Mouse (Mus musculus) limb, embryonic 14.5 days (tissue): Measurements from ENCODE around the gene Chrm5. TPM values are rescaled to one million over a fixed set of nuclear protein-coding genes. Genes with fewer than 3 reads are reported as not detected.

Source experiments
- ATAC-seq: fragments of 200-750 bp; cut with Nextera tagmentation; 2 replicates; pipeline ENCODE4 v1.8.0; 2017; ENCODE audit warnings: low read depth, moderate number of reproducible peaks, moderate TSS enrichment; ENCODE audit not compliant: low FRiP score
- DNase-seq: peaks from one replicate; pipeline ENCODE4 v3.0.0-alpha.2; 2015; ENCODE audit warnings: low spot score
- H3K27ac ChIP-seq: fragments of 300-500 bp; sonication (generic); replicated peaks from 2 replicates; pipeline ENCODE4 v1.5.1; 2014; ENCODE audit warnings: low read depth, mild to moderate bottlenecking, low read length, moderate library complexity, mixed read lengths
- H3K27me3 ChIP-seq: fragments of 300-500 bp; sonication (generic); 2 replicates; pipeline ENCODE4 v1.6.1; 2014; ENCODE audit warnings: low read length, mixed read lengths; ENCODE audit not compliant: control insufficient read depth, insufficient read depth
- H3K36me3 ChIP-seq: fragments of 300-500 bp; sonication (generic); 2 replicates; pipeline ENCODE4 v1.6.1; 2014; ENCODE audit warnings: mild to moderate bottlenecking, low read length, moderate library complexity, mixed read lengths; ENCODE audit not compliant: control insufficient read depth, insufficient read depth
- H3K4me1 ChIP-seq: fragments of 300-500 bp; sonication (generic); 2 replicates; pipeline ENCODE4 v1.6.1; 2014; ENCODE audit warnings: antibody characterized with exemption, low read length, mixed read lengths; ENCODE audit not compliant: control insufficient read depth, insufficient read depth
- H3K4me2 ChIP-seq: fragments of 300-500 bp; sonication (generic); replicated peaks from 2 replicates; pipeline ENCODE4 v1.6.1; 2014; ENCODE audit warnings: low read depth, mild to moderate bottlenecking, low read length, moderate library complexity; ENCODE audit not compliant: severe bottlenecking
- H3K4me3 ChIP-seq: fragments of 300-500 bp; sonication (generic); replicated peaks from 2 replicates; pipeline ENCODE4 v1.5.1; 2014; ENCODE audit warnings: low read length
- H3K9ac ChIP-seq: fragments of 300-500 bp; sonication (generic); 2 replicates; pipeline ENCODE4 v1.6.1; 2014; ENCODE audit warnings: mild to moderate bottlenecking, low read depth, low read length, moderate library complexity; ENCODE audit not compliant: severe bottlenecking
- H3K9me3 ChIP-seq: fragments of 300-500 bp; sonication (generic); 2 replicates; pipeline ENCODE4 v1.6.1; 2016; ENCODE audit warnings: low read length; ENCODE audit not compliant: control insufficient read depth
- POLR2A ChIP-seq: fragments of 200-500 bp; IDR thresholded peaks from 2 replicates; pipeline ENCODE4 v1.8.0; 2012; ENCODE audit warnings: inconsistent platforms, mild to moderate bottlenecking, moderate library complexity, borderline replicate concordance; ENCODE audit not compliant: insufficient read depth, insufficient read length; ENCODE audit errors: extremely low read depth
- WGBS: fragments of 180-500 bp; shearing (Covaris S2); extraction: QIAGEN DNeasy Blood & Tissue Kit; methylation state at CpG from one replicate; pipeline ENCODE4 v1.1.7; 2014; 5-methylcytosine and 5-hydroxymethylcytosine counted together
- polyA plus RNA-seq, 2 experiments: library from polyadenylated mRNA; depleted of rRNA in 1 of 2; stranded (reverse) in 1 of 2; unstranded in 1 of 2; fragments of >200 nt; fragmentation: Nextera tagmentation in 1 of 2; extraction: Ambion mirVana in 1 of 2; gene quantifications; 2 replicates each; pipeline versions ENCODE4 v1.2.1 to v1.2.3; 2012 to 2014

Chrm5 gene
- polyA plus RNA-seq, 2 experiments = not detected

DNA sequence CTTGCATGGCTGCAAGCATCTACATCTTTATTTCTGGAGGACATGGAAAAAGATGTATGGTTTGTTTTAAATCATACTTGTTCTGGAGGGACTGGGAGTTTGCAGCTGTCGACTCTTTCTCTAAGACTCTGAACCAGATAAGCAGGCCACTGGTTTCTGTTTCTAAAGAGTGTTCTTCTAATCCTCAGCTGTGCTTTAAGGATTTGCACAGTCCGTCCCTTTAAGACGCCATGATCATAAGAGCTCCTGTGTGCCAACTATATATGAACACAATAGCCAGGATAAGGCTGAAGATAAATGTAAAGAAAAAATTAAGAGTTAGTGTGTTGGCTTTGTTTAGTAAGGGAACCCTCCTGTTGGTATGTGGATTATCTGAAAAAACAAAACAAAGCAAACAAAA is 36.2 kb upstream of the Chrm5 start:
- DNase-seq = no peak
- no peaks in the 10 kb centered on the region for H3K36me3 ChIP-seq
- no peaks in the 10 kb centered on the region for H3K4me1 ChIP-seq
- no peak overlapping the region for H3K4me2 ChIP-seq
- H3K9ac ChIP-seq = no peak overlapping the region
- 82% methylated on average over 3 of the region's 3 CpGs for WGBS
- H3K9me3 ChIP-seq = no peaks in the 10 kb centered on the region
- H3K4me3 ChIP-seq = no peak overlapping the region
- TF ChIP-seq POLR2A = no peak
- ATAC-seq = no peak
- H3K27ac ChIP-seq = no peak overlapping the region
- H3K27me3 ChIP-seq = no peaks in the 10 kb centered on the region

DNA sequence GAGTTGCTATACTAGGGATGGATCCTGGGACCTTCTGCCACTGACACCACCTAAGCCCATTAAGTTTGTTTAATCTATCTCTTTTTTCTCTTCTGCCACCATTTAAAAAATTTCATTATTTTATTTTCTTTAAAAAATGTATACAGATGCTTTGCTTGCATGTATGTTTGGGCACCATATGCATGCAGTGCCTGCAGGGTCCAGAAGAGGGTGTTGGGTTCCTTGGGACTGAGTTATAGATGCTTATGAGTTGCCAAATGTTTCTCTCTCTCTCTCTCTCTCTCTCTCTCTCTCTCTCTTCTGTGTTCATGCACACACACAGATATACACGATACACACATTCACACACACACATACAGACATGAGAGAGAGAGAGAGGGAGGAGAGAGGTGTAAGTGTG is 32.5 kb upstream of the Chrm5 start:
- no peaks in the 10 kb centered on the region for H3K36me3 ChIP-seq
- H3K9ac ChIP-seq = no peak overlapping the region
- TF ChIP-seq POLR2A = no peak
- no peaks in the 10 kb centered on the region for H3K9me3 ChIP-seq
- ATAC-seq (no peak), DNase-seq (no peak)
- no peaks in the 10 kb centered on the region for H3K27me3 ChIP-seq
- WGBS = 96% methylated on average over 1 of the region's 1 CpGs
- H3K4me3 ChIP-seq = no peak overlapping the region
- no peak overlapping the region for H3K27ac ChIP-seq
- no peaks in the 10 kb centered on the region for H3K4me1 ChIP-seq
- no peak overlapping the region for H3K4me2 ChIP-seq

DNA sequence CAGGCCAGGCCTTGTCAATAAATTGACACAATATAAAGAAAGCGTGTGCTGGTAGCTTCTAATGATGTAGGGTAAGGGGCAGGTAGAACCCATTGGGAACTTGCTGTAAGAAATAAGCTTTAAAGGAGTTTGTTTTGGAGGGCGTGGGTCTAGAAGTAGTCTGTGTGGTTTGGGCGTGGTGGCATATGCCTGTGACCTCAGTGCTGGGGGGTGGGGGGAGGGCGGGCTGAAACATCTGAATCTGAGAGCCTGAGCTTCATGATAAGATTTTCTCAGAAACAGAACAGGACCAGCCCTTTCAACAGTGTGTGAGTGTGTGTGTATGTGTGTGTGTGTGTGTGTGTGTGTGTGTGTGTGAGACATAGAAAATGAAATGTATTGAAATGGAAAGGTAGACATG is 29.6 kb upstream of the Chrm5 start:
- DNase-seq = no peak
- Histone ChIP-seq H3K4me2 (no peak overlapping the region), H3K27me3 (no peaks in the 10 kb centered on the region), H3K9me3 (no peaks in the 10 kb centered on the region), H3K4me1 (no peaks in the 10 kb centered on the region), H3K4me3 (no peak overlapping the region), H3K27ac (no peak overlapping the region), H3K9ac (no peak overlapping the region), H3K36me3 (no peaks in the 10 kb centered on the region)
- no peak for TF ChIP-seq POLR2A
- 89% methylated on average over 4 of the region's 4 CpGs for WGBS
- no peak for ATAC-seq

- H3K9me3 ChIP-seq = no peaks in the 10 kb centered on the region
- 92% methylated on average over 1 of the region's 1 CpGs for WGBS
- H3K27me3 ChIP-seq = no peaks in the 10 kb centered on the region
- no peak for DNase-seq
- H3K9ac ChIP-seq = no peak overlapping the region
- no peak for ATAC-seq
- H3K36me3 ChIP-seq = no peaks in the 10 kb centered on the region
- no peak for TF ChIP-seq POLR2A
- no peak overlapping the region for H3K4me2 ChIP-seq
- H3K4me1 ChIP-seq = no peaks in the 10 kb centered on the region
- no peak overlapping the region for H3K4me3 ChIP-seq
- no peak overlapping the region for H3K27ac ChIP-seq
Observed at GRCm38 (mm10) chr2:112507444-112507843, 26.9 kb upstream of the Chrm5 start.

DNA sequence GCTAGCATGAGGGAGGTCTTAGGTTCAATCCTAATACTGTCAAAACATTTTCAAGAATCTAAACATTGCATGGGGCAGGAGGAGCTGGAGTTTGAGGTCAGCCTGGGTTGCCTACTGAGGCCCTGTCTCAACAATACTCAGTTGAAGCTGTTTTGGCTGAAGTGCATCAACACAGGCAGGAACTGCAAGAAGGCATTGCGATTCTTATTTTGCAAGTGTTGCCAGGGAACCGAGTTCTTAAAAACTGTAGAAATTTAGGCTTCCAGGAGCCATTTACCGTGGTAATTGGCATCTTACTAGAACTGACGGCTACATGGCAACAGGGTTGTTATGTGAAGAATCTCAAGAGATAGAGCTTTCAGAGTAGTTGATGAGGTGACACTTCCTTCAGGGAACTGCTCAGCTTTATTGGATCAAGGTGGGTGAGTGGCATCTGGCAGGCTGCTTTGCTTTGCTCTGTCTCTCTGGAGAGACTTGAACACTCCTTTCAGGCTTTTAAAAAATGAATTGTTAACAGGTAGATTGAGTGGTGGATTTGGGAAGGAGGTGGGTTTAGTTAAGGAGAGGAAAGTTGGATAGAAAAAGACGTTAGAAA is 26.4 kb upstream of the Chrm5 start:
- no peak overlapping the region for H3K4me3 ChIP-seq
- ATAC-seq (no peak), DNase-seq (no peak)
- H3K9ac ChIP-seq = no peak overlapping the region
- H3K4me1 ChIP-seq = no peaks in the 10 kb centered on the region
- 40% methylated on average over 5 of the region's 5 CpGs for WGBS
- TF ChIP-seq POLR2A = no peak
- no peak overlapping the region for H3K27ac ChIP-seq
- no peaks in the 10 kb centered on the region for H3K27me3 ChIP-seq
- no peaks in the 10 kb centered on the region for H3K9me3 ChIP-seq
- no peaks in the 10 kb centered on the region for H3K36me3 ChIP-seq
- no peak overlapping the region for H3K4me2 ChIP-seq

DNA sequence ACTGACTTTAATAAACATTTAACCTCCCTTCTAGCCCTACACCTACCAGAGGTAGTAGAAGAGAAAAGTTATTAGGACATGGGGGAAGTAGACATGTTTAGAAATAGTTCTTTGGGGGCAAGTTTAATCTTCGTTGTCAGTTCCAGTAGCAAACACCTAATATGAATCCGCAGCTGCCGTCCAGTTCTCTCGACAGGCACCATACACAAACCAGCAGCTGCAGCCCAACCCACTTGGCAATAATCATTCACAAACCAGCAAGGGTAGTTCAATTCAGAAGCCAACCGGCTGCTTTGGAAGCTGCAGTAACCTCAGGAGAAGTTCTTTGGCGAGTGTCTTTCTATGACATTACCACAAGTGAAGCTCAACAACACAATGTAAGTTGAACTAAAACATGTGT is 23.4 kb upstream of the Chrm5 start:
- WGBS = 82% methylated on average over 6 of the region's 6 CpGs
- Histone ChIP-seq H3K4me3 (no peak overlapping the region), H3K36me3 (no peaks in the 10 kb centered on the region), H3K27ac (no peak overlapping the region), H3K9ac (no peak overlapping the region), H3K9me3 (no peaks in the 10 kb centered on the region), H3K4me2 (no peak overlapping the region), H3K27me3 (no peaks in the 10 kb centered on the region), H3K4me1 (no peaks in the 10 kb centered on the region)
- no peak for DNase-seq
- ATAC-seq = no peak
- no peak for TF ChIP-seq POLR2A
